Comparison of ENCODE assay signal across 13 mouse cellular contexts in the genomic region with DNA sequence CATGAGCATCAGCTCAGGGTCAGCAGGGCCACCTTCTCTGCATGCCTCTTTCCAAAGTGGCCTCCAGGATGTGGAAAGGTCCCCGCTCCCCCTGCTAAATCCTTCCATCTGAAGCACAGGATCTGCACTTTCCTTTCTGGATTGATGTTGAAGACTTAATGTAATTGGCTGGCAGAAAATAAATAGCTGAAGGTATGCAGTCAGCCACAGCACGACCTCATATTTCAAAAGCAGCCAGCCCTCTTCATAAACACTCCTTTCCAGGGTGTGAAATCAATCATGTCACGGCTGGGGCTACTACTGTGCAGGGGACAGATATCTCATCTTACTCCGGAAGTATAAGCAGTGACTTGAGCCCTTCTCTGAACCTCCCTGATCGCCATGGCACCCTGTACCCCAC.
DNase-seq lines count a peak whose midpoint lies in the region; ATAC-seq lines count a peak whose summit lies in the region.
"Had no signal": no experiment of that assay in that cellular context is flagged by ENCODE, and none has a peak within 500 bp of the region (broad histone marks: within the 10 kb centered on the region; RNA-seq: fewer than 3 reads in every experiment).

No protein-coding gene starts in this region.

- H3K4me1 ChIP-seq in kidney, embryonic 16.5 days (ENCODE audit: insufficient read depth, low read length), result peaks cover 9% of the 10 kb centered on the region
- peaks cover 10% of the 10 kb centered on the region; the same call in 1 of the 2 replicates for H3K4me1 ChIP-seq in midbrain, embryonic 12.5 days

- no peak overlapping the region for H3K9ac ChIP-seq in kidney, embryonic 16.5 days (replicated peaks; ENCODE audit: low read length)
- H3K9ac ChIP-seq in midbrain, embryonic 12.5 days (replicated peaks), result no peak overlapping the region

- 10% methylated on average over 5 of the region's 5 CpGs for WGBS in kidney, embryonic 16.5 days
- 45% methylated on average over 5 of the region's 5 CpGs for WGBS in midbrain, embryonic 12.5 days

- no peaks in the 10 kb centered on the region for H3K27me3 ChIP-seq in kidney, embryonic 16.5 days (ENCODE audit: insufficient read depth, low read length)
- H3K27me3 ChIP-seq in midbrain, embryonic 12.5 days, result 0 out of 2 replicates have a peak, but pooled peaks cover 6% of the 10 kb centered on the region

- peak; percentile 83 for ATAC-seq in kidney, embryonic 16.5 days (ENCODE audit: low FRiP score, low TSS enrichment)
- ATAC-seq in midbrain, embryonic 12.5 days (ENCODE audit: low FRiP score, low read depth), result peak; percentile 38; the same call in 1 of the 2 replicates
- ATAC-seq: CD4-positive, CD25-positive, alpha-beta regulatory T cell, adult 4 months had no signal

- no peaks in the 10 kb centered on the region for H3K36me3 ChIP-seq in kidney, embryonic 16.5 days (ENCODE audit: insufficient read depth, low read length)
- no peaks in the 10 kb centered on the region for H3K36me3 ChIP-seq in midbrain, embryonic 12.5 days

- no peak for DNase-seq in kidney, postnatal 36 days
- DNase-seq in embryo, embryonic 11 days, result peak; percentile 61
- DNase-seq in forelimb bud, embryonic 11.5 days (ENCODE audit: low read depth, low spot score), result peak; percentile 48
- DNase-seq in adrenal gland, adult (ENCODE audit: inconsistent age in 2 of 2, low spot score in 1 of 2), result no peak
- no peak for DNase-seq in adrenal gland, adult 8-10 months
- DNase-seq in frontal cortex, adult 2 months (ENCODE audit: extremely low spot score in 1 of 2, low spot score in 1 of 2), result no peak
- DNase-seq: heart, postnatal 4 days; kidney, postnatal 14 days had no signal

- H3K9me3 ChIP-seq in kidney, embryonic 16.5 days (ENCODE audit: low read length), result no peaks in the 10 kb centered on the region
- H3K9me3 ChIP-seq in midbrain, embryonic 12.5 days, result no peaks in the 10 kb centered on the region

- H3K27ac ChIP-seq in kidney, embryonic 16.5 days (ENCODE audit: low read length), result no peak overlapping the region
- H3K27ac ChIP-seq in midbrain, embryonic 12.5 days (replicated peaks), result no peak overlapping the region; the same call in 1 of the 2 replicates
- H3K27ac ChIP-seq: left cerebral cortex, adult 2 months had no signal

- H3K4me3 ChIP-seq in kidney, embryonic 16.5 days (ENCODE audit: low read length), result no peak overlapping the region
- no peak overlapping the region for H3K4me3 ChIP-seq in midbrain, embryonic 12.5 days
- H3K4me3 ChIP-seq: left cerebral cortex, adult 2 months had no signal

- no peak overlapping the region for H3K4me2 ChIP-seq in kidney, embryonic 16.5 days (replicated peaks; ENCODE audit: low read depth, low read length)
- no peak overlapping the region for H3K4me2 ChIP-seq in midbrain, embryonic 12.5 days (replicated peaks)
- H3K4me2 ChIP-seq: liver, embryonic 11.5 days had no signal

Comparison
In these comparisons a context has a peak if more than half of its experiments do, and no peak if none do; other contexts are left out.
1. DNase-seq: peak in embryo, embryonic 11 days (single experiment) and forelimb bud, embryonic 11.5 days (single experiment); none in kidney, postnatal 36 days (0 of 2), adrenal gland, adult (0 of 2), adrenal gland, adult 8-10 months (single experiment) and frontal cortex, adult 2 months (0 of 2).